8 mouse cellular contexts compared by ENCODE assay signal in genomic region chr9:107297059-107297458, GRCm38 (mm10). TPM values are rescaled to one million over a fixed set of nuclear protein-coding genes. Genes with fewer than 3 reads are reported as not detected.
DNase-seq lines count a peak whose midpoint lies in the region; ATAC-seq and TF ChIP-seq lines count a peak whose summit lies in the region.

No protein-coding gene starts in this region.

- 4% methylated on average over 16 of the region's 16 CpGs for WGBS in spleen, adult 2 months
- 12% methylated on average over 16 of the region's 16 CpGs for WGBS in hindbrain, embryonic 13.5 days
- WGBS in lung, embryonic 14.5 days = 3% methylated on average over 16 of the region's 16 CpGs

- no peak for TF ChIP-seq CTCF in spleen, adult 2 months (IDR thresholded peaks at IDR 0.05; ENCODE audit: extremely low read depth, insufficient read depth, insufficient read length, insufficient replicate concordance)
- TF ChIP-seq CTCF in lung, embryonic 14.5 days (IDR thresholded peaks at IDR 0.05; ENCODE audit: low read depth) = no peak

- H3K4me1 ChIP-seq in spleen, adult 2 months (ENCODE audit: control insufficient read depth, insufficient read depth, insufficient read length) = 0 out of 2 replicates have a peak, but pooled peaks cover 3% of the 10 kb centered on the region
- H3K4me1 ChIP-seq in hindbrain, embryonic 13.5 days (replicated peaks) = peaks cover 30% of the 10 kb centered on the region
- H3K4me1 ChIP-seq in lung, embryonic 14.5 days (ENCODE audit: insufficient read depth) = peaks cover 12% of the 10 kb centered on the region; the same call in 1 of the 2 replicates

- H3K27me3 ChIP-seq in spleen, adult 2 months (ENCODE audit: control insufficient read depth, insufficient read depth, low read length) = no peaks in the 10 kb centered on the region
- H3K27me3 ChIP-seq in hindbrain, embryonic 13.5 days = peaks cover 22% of the 10 kb centered on the region
- H3K27me3 ChIP-seq in lung, embryonic 14.5 days (ENCODE audit: insufficient read depth, low read length) = no peaks in the 10 kb centered on the region

- H3K4me2 ChIP-seq in hindbrain, embryonic 13.5 days = peak overlapping the region; percentile 91
- peak overlapping the region; percentile 98 for H3K4me2 ChIP-seq in lung, embryonic 14.5 days

- peak overlapping the region; percentile 81 for H3K9ac ChIP-seq in hindbrain, embryonic 13.5 days
- H3K9ac ChIP-seq in lung, embryonic 14.5 days = peak overlapping the region; percentile 70

- no peaks in the 10 kb centered on the region for H3K9me3 ChIP-seq in hindbrain, embryonic 13.5 days
- H3K9me3 ChIP-seq in lung, embryonic 14.5 days (ENCODE audit: low read depth, low read length) = no peaks in the 10 kb centered on the region

- no peak for DNase-seq in spleen, adult 2 months (ENCODE audit: low read depth in 1 of 2, low spot score in 2 of 2)
- no peak for DNase-seq in spleen, postnatal 4 days (ENCODE audit: low spot score in 2 of 2)
- DNase-seq in lung, embryonic 14.5 days = peak; percentile 43
- DNase-seq in urinary bladder, postnatal 14 days (ENCODE audit: low spot score) = no peak
- DNase-seq in cerebellum, adult 8-10 months = no peak
- DNase-seq in layer of hippocampus, postnatal 10 days (ENCODE audit: low spot score in 2 of 2) = no peak
- DNase-seq in left cerebral cortex, adult 8-10 months (ENCODE audit: low spot score in 2 of 2) = no peak

- peak overlapping the region; percentile 36 for H3K27ac ChIP-seq in spleen, adult 2 months (ENCODE audit: insufficient read depth, low read length)
- H3K27ac ChIP-seq in hindbrain, embryonic 13.5 days = peak overlapping the region; percentile 1; the same call in 1 of the 2 replicates
- H3K27ac ChIP-seq in lung, embryonic 14.5 days (ENCODE audit: low read depth) = peak overlapping the region; percentile 58

- peak overlapping the region; percentile 78 for H3K4me3 ChIP-seq in spleen, adult 2 months (ENCODE audit: extremely low read depth, insufficient read depth, insufficient read length)
- peak overlapping the region; percentile 76 for H3K4me3 ChIP-seq in hindbrain, embryonic 13.5 days
- H3K4me3 ChIP-seq in lung, embryonic 14.5 days (ENCODE audit: low read depth, low read length) = peak overlapping the region; percentile 62

- ATAC-seq in hindbrain, embryonic 13.5 days (ENCODE audit: low FRiP score) = no peak; the same call in 1 of the 2 replicates
- ATAC-seq in lung, embryonic 14.5 days (ENCODE audit: insufficient read depth) = peak; percentile 14

- no peaks in the 10 kb centered on the region for H3K36me3 ChIP-seq in spleen, adult 2 months (ENCODE audit: control insufficient read depth, insufficient read depth, low read length)
- H3K36me3 ChIP-seq in hindbrain, embryonic 13.5 days = peaks cover 19% of the 10 kb centered on the region
- peaks cover 22% of the 10 kb centered on the region for H3K36me3 ChIP-seq in lung, embryonic 14.5 days (ENCODE audit: insufficient read depth)

- TF ChIP-seq POLR2A in spleen, adult 2 months (IDR thresholded peaks at IDR 0.05; ENCODE audit: low read depth, low read length) = no peak

RNA-seq across cellular contexts. Expression of gene Cish, which starts 1.2 kb away (rescaled TPM):
- 9.3 and 13.3 TPM in 2 replicates for polyA plus RNA-seq in spleen, adult 2 months (2012; rRNA removed)
- polyA plus RNA-seq in hindbrain, embryonic 13.5 days (2015; fragmentation: Nextera tagmentation; extraction: Ambion mirVana) = 8.4 and 9.6 TPM in 2 replicates
- polyA plus RNA-seq in lung, embryonic 14.5 days (2014; fragmentation: Nextera tagmentation; extraction: Ambion mirVana) = 8.5 and 9.2 TPM in 2 replicates
- total RNA-seq in layer of hippocampus, postnatal 10 days (2021) = 10 to 100 TPM in 1 of 2 experiments, 1 to 10 TPM in 1; 5.9 to 10.0 TPM
- 10 to 100 TPM in 1 of 4 experiments, 1 to 10 TPM in 3; 7.2 to 12.2 (median 9.2) TPM for total RNA-seq in left cerebral cortex, adult 8-10 months (2022)

RNA-seq across cellular contexts. Expression of gene Mapkapk3, which starts 7.4 kb away (rescaled TPM):
- 28.0 and 29.7 TPM in 2 replicates for polyA plus RNA-seq in spleen, adult 2 months (2012; rRNA removed)
- 2.8 and 3.7 TPM in 2 replicates for polyA plus RNA-seq in hindbrain, embryonic 13.5 days (2015; fragmentation: Nextera tagmentation; extraction: Ambion mirVana)
- 7.8 and 8.3 TPM in 2 replicates for polyA plus RNA-seq in lung, embryonic 14.5 days (2014; fragmentation: Nextera tagmentation; extraction: Ambion mirVana)
- 1 to 10 TPM; 1.7 to 1.8 TPM for total RNA-seq in layer of hippocampus, postnatal 10 days (2021)
- total RNA-seq in left cerebral cortex, adult 8-10 months (2022) = 1 to 10 TPM; 2.4 to 3.9 (median 3.2) TPM

RNA-seq across cellular contexts. Expression of gene Hemk1, which starts 41.1 kb away (rescaled TPM):
- 11.0 and 12.2 TPM in 2 replicates for polyA plus RNA-seq in spleen, adult 2 months (2012; rRNA removed)
- polyA plus RNA-seq in hindbrain, embryonic 13.5 days (2015; fragmentation: Nextera tagmentation; extraction: Ambion mirVana) = 17.0 and 17.4 TPM in 2 replicates
- 9.8 and 11.3 TPM in 2 replicates for polyA plus RNA-seq in lung, embryonic 14.5 days (2014; fragmentation: Nextera tagmentation; extraction: Ambion mirVana)
- 10 to 100 TPM; 14.6 to 19.9 TPM for total RNA-seq in layer of hippocampus, postnatal 10 days (2021)
- total RNA-seq in left cerebral cortex, adult 8-10 months (2022) = 10 to 100 TPM; 14.9 to 20.6 (median 18.7) TPM

RNA-seq across cellular contexts. Expression of gene 6430571L13Rik, which starts 43.3 kb away (rescaled TPM):
- 0.29 and 0.50 TPM in 2 replicates for polyA plus RNA-seq in spleen, adult 2 months (2012; rRNA removed)
- polyA plus RNA-seq in hindbrain, embryonic 13.5 days (2015; fragmentation: Nextera tagmentation; extraction: Ambion mirVana) = 7.8 and 8.3 TPM in 2 replicates
- 0.27 and 0.28 TPM in 2 replicates for polyA plus RNA-seq in lung, embryonic 14.5 days (2014; fragmentation: Nextera tagmentation; extraction: Ambion mirVana)
- 1 to 10 TPM; 2.5 to 3.2 TPM for total RNA-seq in layer of hippocampus, postnatal 10 days (2021)
- 1 to 10 TPM; 5.6 to 7.1 (median 6.2) TPM for total RNA-seq in left cerebral cortex, adult 8-10 months (2022)

Comparison
In these comparisons a context has a peak if more than half of its experiments do, and no peak if none do; other contexts are left out.
1. H3K27ac ChIP-seq: peak in every context shown above with its lines; median percentile 58 in lung, embryonic 14.5 days; 36 in spleen, adult 2 months; 1 in hindbrain, embryonic 13.5 days.